Mouse (Mus musculus) liver, adult (tissue): Measurements from ENCODE around the gene Sec14l1.
A peak's percentile ranks its signal among the peaks of the same experiment; 100 is the strongest.

Experiments used
- GATA4 ChIP-seq: IDR thresholded peaks from 2 replicates; pipeline ENCODE4 v1.6.1; 2014; ENCODE audit warnings: mild to moderate bottlenecking, low read length; ENCODE audit not compliant: insufficient replicate concordance

Sec14l1 gene

GRCm38 (mm10) chr11:117174924-117175323 is 60.0 kb downstream of the Sec14l1 start:
- no peak for TF ChIP-seq GATA4

DNA sequence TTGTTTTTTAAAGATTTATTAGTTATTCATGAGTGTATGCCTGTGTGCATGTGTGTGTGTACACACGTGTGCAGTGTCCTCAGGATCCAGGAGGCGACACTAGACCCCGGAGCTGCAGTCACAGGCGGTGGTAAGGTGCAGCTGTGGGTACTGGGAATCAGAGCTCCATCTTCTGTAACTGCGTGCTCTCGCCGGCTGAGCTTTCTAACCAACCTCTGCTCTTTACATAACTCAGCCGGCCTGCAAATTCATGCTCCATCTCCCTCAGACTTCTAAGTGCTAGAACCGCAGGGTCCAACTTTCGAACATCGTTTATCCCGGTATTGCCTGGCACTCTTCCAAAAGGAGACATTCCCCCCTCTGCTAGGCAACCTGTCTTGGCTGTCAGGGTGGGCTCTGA is 60.5 kb downstream of the Sec14l1 start:
- no peak for TF ChIP-seq GATA4

DNA sequence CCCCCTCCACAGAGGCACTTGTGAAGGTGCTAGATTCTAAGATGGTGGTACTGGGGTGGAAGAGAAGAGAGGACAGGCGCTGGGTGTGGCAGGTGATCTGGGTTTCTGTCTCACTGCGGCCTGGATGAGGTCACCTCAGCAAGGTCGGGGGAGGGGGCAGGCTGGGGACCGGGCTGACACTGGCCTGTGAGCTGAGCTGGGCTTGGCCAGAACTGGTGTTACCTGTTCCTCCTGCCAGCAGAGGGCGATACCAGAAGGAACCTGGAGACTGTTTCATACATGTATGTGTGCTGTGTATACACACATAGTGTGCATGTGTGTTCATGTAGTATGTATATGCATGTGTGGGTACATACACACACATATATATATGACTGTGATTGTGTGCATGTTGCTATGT is 61.3 kb downstream of the Sec14l1 start:
- TF ChIP-seq GATA4, result no peak

GRCm38 (mm10) chr11:117176900-117177299 is 61.9 kb downstream of the Sec14l1 start:
- TF ChIP-seq GATA4, result no peak

- TF ChIP-seq GATA4, result peak; percentile 85; the same call in 1 of the 2 replicates
Observed at GRCm38 (mm10) chr11:117177303-117177979, 62.5 kb downstream of the Sec14l1 start.

- no peak for TF ChIP-seq GATA4
Observed at GRCm38 (mm10) chr11:117179902-117180301, 64.9 kb downstream of the Sec14l1 start.

DNA sequence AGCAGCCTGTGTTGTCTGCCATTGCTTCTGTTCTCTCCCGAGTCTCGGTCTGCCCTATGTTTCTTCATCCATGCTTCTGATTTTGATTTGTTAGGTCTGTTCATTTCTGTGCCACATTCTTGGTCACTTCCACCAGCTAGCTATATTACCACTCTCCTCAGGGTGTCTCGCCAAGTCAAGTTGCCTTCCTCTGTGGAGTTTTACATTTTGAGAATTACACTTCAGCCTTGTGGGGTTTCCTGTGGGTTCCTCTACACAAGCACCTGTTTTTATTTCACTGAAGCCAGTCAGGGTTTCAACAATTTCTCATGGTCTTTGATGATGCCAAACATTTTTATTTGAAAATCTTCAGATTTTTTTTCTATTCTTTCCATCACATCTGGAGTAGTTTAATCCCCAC is 67.8 kb downstream of the Sec14l1 start:
- TF ChIP-seq GATA4, result no peak

GRCm38 (mm10) chr11:117183299-117183698 is 68.3 kb downstream of the Sec14l1 start:
- no peak for TF ChIP-seq GATA4

DNA sequence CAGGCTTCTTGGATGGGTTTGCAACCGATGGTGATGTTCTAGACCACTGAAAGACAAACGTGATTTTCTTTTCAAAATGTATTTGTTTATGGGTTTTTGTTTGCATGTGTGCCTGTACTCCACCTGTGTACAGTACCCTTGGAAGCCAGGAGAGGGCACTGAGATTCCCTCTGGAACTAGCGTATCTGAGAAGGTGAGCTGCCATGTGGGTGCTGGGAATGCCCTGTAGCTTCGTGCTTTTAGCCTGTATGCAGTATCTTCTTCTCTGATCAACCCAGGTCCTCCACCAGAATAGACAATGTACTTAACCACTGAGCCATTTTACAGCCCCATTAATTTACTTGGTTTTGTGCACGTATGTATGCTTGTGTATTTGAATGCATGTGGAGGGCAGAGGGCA is 68.9 kb downstream of the Sec14l1 start:
- TF ChIP-seq GATA4, result no peak

DNA sequence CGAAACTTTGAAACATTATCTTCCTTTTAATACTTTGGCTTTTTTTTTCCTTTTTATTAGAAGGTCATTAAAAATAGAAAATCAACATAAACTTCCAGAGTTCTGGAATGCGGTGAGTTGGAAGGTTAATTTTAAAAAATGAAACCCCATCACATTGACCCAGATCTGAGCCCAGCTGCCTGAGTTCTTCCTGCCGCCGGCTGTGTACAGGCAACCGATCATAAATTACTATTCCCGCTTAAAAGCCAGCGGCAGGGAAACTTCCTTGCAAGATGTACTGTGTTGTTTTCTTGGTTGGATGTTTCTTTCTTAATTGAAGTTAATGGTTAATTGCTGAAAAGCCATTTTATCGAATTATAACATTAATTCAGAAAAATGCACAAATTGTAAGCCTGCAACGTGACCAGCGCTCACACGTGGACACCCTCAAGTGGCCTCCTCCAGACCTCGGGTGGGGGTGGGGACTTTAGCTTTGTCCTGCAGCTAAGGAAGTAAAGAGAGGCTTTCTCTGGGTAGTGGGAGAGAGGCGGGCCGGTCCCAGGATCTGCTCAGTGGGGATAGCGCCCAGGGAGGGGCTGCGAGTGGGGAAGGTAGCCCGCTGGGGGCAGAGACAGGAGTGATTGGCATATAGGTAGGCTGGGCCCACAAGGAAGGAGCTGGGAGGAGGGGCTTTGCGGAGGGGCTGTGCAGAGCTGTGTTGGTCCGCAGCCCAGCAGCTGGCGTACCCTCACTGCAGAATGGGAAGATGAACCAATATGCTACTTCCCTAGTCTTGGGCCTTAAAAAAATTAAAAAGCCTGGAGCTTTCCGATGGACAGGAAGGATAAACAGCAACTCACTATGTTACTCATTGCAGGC is 70.3 kb downstream of the Sec14l1 start:
- TF ChIP-seq GATA4, result no peak

DNA sequence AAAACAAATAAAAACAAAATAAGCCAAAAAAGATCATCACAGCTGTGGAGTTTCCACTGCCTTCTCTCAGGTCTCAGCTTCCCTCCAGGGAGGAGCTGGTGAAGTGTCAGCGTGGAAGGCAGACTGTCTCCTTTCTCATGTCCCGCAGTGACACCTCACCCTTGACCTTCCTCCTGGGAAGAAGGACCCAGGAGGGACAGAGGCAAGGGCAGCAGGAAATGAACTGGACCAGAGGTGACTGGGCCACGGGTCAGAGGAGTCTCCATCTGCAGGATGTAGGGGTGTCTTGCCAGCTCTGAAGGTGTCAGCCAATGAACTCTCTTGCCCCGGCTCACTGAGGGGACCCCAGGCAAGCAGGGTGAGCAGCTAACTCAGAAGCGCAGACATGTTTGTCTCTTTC is 76.6 kb downstream of the Sec14l1 start:
- TF ChIP-seq GATA4, result no peak

DNA sequence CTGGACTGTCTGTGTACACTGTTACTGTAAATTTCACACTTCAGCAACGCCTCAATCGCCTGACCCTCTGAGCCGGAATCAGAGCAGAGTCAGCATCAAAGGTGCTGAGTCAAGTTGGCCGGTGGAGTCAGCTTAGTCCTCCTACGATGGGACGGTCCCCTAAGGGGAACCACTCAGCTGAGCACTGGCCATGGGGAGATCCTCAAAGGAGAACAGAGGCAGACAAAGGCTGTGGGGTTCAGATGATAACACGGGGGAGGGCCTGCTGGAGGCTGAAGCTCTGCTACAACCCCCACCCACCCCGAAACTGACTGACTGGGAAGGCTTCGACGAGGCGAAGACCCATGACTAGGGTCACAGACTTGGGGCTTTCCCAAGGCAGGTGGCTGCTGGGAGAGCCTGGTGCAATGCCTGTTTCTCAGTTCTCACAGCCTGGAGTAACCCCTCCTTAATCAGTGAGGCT is 79.5 kb downstream of the Sec14l1 start:
- no peak for TF ChIP-seq GATA4

DNA sequence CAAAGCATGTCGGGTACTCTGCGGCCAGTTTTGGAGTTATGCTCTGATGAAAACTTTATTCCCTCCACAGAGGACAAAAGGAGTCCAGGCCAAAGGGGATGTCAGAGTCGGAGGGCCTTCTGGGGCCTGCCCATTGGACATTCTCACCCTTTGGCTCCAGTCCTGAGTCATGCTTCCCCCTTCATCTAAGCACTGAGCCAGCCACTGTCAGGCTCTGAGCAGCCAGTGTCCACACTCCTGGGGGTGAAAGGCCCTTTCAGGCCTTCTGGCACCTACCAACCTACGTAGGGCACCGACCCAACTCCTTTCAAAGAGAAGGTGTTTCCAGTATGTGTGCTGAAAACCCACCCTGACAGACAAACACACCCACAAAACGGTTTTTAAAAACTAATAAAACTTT is 80.6 kb downstream of the Sec14l1 start:
- TF ChIP-seq GATA4, result no peak

DNA sequence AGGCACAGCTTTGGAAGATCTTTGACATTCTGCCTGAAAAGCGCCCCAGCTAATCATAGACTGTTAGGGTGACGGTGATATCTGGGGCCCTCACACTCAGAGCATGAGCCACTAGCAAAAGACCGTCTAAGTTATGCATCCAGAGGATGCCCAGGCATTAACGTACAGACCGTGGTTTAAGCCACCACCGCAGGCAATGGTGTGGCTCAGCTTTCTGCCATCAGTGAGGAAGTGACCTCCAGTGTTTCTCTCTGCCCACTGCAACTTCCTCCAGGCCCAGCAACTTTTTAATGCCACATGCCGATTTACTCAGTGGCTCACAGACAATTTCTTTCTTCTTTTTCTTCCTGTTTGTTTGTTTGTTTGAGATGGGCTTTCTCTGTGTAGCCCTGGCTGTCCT is 81.7 kb downstream of the Sec14l1 start:
- no peak for TF ChIP-seq GATA4

DNA sequence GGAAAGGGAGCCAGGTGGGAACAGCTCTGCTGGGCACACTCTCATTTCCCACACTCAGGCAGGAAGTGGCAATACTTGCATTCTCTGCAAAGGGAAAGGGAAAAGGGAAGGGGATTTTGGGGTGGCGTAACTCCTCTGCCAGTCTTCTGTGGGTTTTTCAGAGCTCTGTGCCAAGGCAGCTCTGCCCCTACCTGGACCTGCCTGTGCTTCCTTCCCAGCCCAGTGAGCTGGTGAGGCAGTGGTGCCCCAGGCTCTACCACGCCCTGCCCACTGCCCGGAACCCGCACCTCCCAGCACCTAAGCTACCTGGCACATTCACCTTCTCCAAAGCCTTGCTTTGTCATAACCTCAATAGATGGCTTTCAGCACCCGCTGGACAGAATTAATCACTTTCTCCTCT is 83.2 kb downstream of the Sec14l1 start:
- no peak for TF ChIP-seq GATA4

GRCm38 (mm10) chr11:117199282-117200175 is 84.6 kb downstream of the Sec14l1 start, which contains the start of gene Sept9:
Sept9 (plus strand) TSS chr11:117199661.
- TF ChIP-seq GATA4, result no peak

DNA sequence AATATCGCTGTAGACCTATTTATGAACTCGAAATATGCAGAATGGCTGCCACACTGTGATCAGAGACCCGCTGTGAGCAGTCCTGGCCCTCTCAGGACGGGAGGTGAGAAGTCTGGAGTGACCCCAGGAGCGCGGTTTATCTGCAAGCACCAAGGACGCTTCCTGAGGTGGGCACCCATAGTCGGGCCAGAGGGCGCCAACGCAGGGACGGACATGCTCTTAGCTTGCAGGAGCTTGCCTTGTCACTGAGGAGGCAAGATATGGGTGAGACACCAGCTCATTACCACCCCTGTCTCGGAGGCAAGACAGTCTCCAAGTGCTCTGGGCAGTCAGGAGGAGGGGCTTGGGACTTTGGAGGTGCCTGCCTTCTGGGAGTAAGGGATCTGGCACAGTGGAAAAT is 86.9 kb downstream of the Sec14l1 start:
- TF ChIP-seq GATA4, result no peak
